Mouse (Mus musculus) hindbrain, embryonic 14.5 days (tissue): ENCODE data around the gene Hs1bp3. TPM values are rescaled to one million over a fixed set of nuclear protein-coding genes. Genes with fewer than 3 reads are reported as not detected.

ENCODE experiments used
- ATAC-seq: fragments of 200-750 bp; cut with Nextera tagmentation; 2 replicates; pipeline ENCODE4 v1.8.0; 2017; ENCODE audit warnings: moderate number of reproducible peaks, mild to moderate bottlenecking, moderate TSS enrichment, moderate library complexity; ENCODE audit not compliant: low FRiP score
- DNase-seq: peaks from one replicate; pipeline ENCODE4 v3.0.0-alpha.2; 2015; ENCODE audit warnings: low spot score
- H3K27ac ChIP-seq: fragments of 300-500 bp; sonication (generic); 2 replicates; pipeline ENCODE4 v1.5.1; 2014; ENCODE audit warnings: mild to moderate bottlenecking, moderate library complexity
- H3K27me3 ChIP-seq: fragments of 300-500 bp; sonication (generic); 2 replicates; pipeline ENCODE4 v1.6.1; 2014; ENCODE audit warnings: mild to moderate bottlenecking, low read length, mixed read lengths; ENCODE audit not compliant: control insufficient read depth, insufficient read depth
- H3K36me3 ChIP-seq: fragments of 300-500 bp; sonication (generic); replicated peaks from 2 replicates; pipeline ENCODE4 v1.6.1; 2014; ENCODE audit not compliant: control insufficient read depth, insufficient read depth
- H3K4me1 ChIP-seq: fragments of 300-500 bp; sonication (generic); replicated peaks from 2 replicates; pipeline ENCODE4 v1.6.1; 2014; ENCODE audit warnings: antibody characterized with exemption, low read length, mixed read lengths; ENCODE audit not compliant: control insufficient read depth, insufficient read depth
- H3K4me2 ChIP-seq: fragments of 300-500 bp; sonication (generic); replicated peaks from 2 replicates; pipeline ENCODE4 v1.6.1; 2014; ENCODE audit warnings: mild to moderate bottlenecking, moderate library complexity
- H3K4me3 ChIP-seq: fragments of 300-500 bp; sonication (generic); replicated peaks from 2 replicates; pipeline ENCODE4 v1.5.1; 2014; ENCODE audit warnings: mild to moderate bottlenecking, low read length
- H3K9ac ChIP-seq: fragments of 300-500 bp; sonication (generic); 2 replicates; pipeline ENCODE4 v1.6.1; 2014
- H3K9me3 ChIP-seq: fragments of 300-500 bp; sonication (generic); 2 replicates; pipeline ENCODE4 v1.6.1; 2016; ENCODE audit warnings: low read length; ENCODE audit not compliant: control insufficient read depth
- WGBS: fragments of 180-500 bp; shearing (Covaris S2); extraction: QIAGEN DNeasy Blood & Tissue Kit; methylation state at CpG from one replicate; pipeline ENCODE4 v1.1.7; 2014; 5-methylcytosine and 5-hydroxymethylcytosine counted together
- polyA plus RNA-seq: library from polyadenylated mRNA; unstranded; fragments of >200 nt; fragmentation: Nextera tagmentation; extraction: Ambion mirVana; gene quantifications from 2 replicates; pipeline ENCODE4 v1.2.1, GENCODE M21; 2014

Hs1bp3 gene
- polyA plus RNA-seq, 1 experiment from 2014 or later: 6.2 TPM

DNA sequence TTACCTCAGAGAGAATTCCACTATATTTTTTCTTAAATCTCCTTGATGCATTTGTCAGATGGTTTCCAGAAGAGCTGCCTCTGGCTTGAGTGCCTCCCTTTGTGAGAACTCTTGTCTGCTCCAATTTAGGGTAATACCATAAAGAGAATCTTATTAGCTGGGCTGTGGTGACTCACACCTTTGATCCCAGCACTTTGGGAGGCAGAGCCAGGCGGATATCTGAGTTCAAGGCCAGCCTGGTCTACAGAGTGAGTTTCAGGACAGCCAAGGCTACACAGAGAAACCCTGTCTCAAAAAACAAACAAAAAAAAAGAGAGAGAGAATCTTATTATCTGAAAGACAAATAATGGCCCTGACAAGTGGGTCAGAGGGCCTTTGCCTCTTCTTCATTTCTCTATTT is 63.9 kb downstream of the Hs1bp3 start:
- Histone ChIP-seq H3K9ac (no peak overlapping the region), H3K4me3 (no peak overlapping the region), H3K27ac (no peak overlapping the region), H3K36me3 (no peaks in the 10 kb centered on the region), H3K4me2 (no peak overlapping the region), H3K9me3 (no peaks in the 10 kb centered on the region), H3K4me1 (no peaks in the 10 kb centered on the region), H3K27me3 (no peaks in the 10 kb centered on the region)
- ATAC-seq (no peak), DNase-seq (no peak)
- 79% methylated on average over 1 of the region's 1 CpGs for WGBS

DNA sequence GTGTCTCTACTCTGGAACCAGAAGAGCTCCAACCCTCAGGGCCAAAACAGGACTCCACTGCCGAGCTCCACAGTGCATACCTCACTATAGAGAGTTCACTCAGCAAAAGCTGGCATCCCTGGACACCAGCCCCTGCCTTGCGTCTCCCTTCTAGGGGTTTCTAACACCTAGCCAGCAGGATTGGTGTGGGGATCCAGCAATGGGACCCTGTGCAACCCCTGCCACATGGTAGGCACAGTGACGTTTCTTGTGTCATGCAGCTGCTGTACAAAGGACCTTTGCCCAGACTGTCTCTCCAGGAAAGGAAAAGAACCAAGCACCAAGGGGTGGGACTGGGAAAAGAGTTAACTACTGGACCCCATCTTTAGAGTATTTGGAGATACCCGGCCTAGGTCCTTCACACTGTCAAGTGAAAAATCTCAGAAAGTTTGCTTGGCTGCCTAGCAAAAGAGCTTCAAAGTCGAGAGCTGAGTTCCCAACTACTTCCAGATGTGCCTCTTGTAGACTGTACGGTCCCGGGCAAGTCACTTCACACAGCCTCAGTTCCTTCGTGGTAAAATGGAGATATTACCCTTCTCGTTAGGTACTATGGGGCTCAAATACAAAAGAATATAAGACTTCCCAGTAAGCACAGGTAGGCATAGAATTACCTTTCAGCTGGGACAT is 64.9 kb downstream of the Hs1bp3 start:
- Histone ChIP-seq H3K4me2 (no peak overlapping the region), H3K4me3 (no peak overlapping the region), H3K36me3 (no peaks in the 10 kb centered on the region), H3K9ac (no peak overlapping the region), H3K4me1 (no peaks in the 10 kb centered on the region), H3K27ac (no peak overlapping the region; the same call in 1 of the 2 replicates), H3K9me3 (no peaks in the 10 kb centered on the region), H3K27me3 (no peaks in the 10 kb centered on the region)
- ATAC-seq (no peak), DNase-seq (no peak)
- 84% methylated on average over 9 of the region's 9 CpGs for WGBS

DNA sequence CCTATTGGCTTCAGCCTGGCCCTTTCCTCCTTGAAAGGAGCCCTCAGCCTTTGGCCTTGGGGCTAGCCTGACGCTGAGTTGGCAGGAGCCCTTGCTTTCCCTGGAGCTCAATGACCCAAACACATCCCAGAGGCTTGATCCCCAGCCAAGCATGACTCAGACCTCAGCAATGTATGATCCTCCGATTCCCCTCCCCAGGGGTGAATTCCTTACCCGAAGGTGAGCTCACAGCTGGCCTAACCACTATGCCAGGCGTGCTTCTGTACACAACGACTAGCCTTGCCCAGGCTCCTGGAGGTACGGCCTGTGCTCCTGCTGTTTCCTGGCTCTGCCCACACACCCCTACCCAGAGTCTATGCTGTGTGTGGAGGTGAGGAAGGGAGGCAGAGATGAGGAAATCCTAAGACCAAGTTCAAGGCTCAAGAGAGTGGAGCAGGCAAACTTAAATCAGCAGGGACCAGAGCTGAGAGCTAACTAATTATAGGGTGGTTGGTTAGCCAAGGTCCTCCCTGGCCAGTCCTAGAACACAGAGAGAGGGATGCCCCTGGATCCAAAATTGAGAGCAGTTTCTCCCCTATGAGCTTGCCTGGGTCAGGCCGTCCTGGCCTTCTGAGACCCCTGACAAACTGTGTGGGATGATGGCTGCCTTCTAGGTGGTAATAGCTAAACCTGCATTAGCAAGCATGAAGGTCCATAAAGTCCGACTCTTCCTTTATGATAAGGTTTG is 66.7 kb downstream of the Hs1bp3 start:
- 70% methylated on average over 8 of the region's 8 CpGs for WGBS
- Histone ChIP-seq H3K9me3 (no peaks in the 10 kb centered on the region), H3K27ac (no peak overlapping the region), H3K9ac (no peak overlapping the region), H3K4me2 (no peak overlapping the region), H3K4me3 (no peak overlapping the region), H3K4me1 (no peaks in the 10 kb centered on the region), H3K27me3 (no peaks in the 10 kb centered on the region), H3K36me3 (no peaks in the 10 kb centered on the region)
- ATAC-seq: no peak
- DNase-seq: no peak

DNA sequence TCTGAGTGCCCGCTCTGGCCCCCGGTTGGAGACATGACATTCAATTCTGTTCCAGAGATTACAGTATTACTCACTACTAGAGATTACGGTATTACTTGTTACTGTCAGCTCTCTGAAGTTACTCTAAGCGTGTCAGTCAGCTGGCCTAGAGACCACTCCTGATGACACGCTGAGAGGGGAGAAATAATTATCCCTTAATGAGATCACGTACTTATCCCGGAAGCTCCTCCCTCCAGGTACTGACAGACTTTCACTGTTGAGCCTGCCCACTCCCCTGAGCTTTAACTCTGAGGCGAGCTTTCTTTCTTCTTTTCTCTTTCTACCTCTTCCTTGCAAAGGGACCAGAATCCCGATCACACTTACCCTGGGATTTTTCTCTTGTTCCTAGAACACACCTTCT is 67.7 kb downstream of the Hs1bp3 start:
- no peak overlapping the region for H3K9ac ChIP-seq
- ATAC-seq: no peak
- H3K9me3 ChIP-seq: no peaks in the 10 kb centered on the region
- no peak overlapping the region for H3K4me2 ChIP-seq
- H3K4me3 ChIP-seq: no peak overlapping the region
- H3K27me3 ChIP-seq: no peaks in the 10 kb centered on the region
- no peak overlapping the region for H3K27ac ChIP-seq
- H3K36me3 ChIP-seq: no peaks in the 10 kb centered on the region
- 69% methylated on average over 9 of the region's 9 CpGs for WGBS
- no peak for DNase-seq
- H3K4me1 ChIP-seq: no peaks in the 10 kb centered on the region

GRCm38 (mm10) chr12:8381940-8382339 is 68.7 kb downstream of the Hs1bp3 start:
- Histone ChIP-seq H3K4me2 (no peak overlapping the region), H3K36me3 (no peaks in the 10 kb centered on the region), H3K9ac (no peak overlapping the region), H3K4me3 (no peak overlapping the region), H3K27ac (no peak overlapping the region), H3K9me3 (no peaks in the 10 kb centered on the region), H3K27me3 (no peaks in the 10 kb centered on the region), H3K4me1 (no peaks in the 10 kb centered on the region)
- no peak for ATAC-seq
- DNase-seq: no peak
- 91% methylated on average over 2 of the region's 2 CpGs for WGBS

DNA sequence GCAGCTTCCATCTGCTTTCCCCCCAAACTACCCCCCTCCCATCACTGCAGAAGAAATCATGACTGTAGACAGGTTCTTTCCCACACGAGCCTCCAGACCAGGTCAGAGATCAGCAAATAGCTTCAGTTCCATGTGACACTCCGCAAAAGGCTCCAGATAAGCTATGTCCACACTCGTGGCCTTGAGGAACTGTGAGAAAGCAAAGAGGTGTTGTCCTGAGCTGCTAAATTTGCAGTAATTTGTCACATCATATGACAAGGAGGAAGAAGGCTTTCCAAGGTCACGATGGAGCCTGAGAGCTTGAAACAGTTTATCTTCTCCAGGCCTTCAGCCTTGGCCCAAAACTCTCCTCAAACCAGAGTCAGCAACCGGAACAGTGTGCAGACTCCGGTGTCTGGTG is 70.6 kb downstream of the Hs1bp3 start:
- no peaks in the 10 kb centered on the region for H3K4me1 ChIP-seq
- H3K9ac ChIP-seq: no peak overlapping the region
- no peak overlapping the region for H3K4me3 ChIP-seq
- H3K36me3 ChIP-seq: no peaks in the 10 kb centered on the region
- ATAC-seq (no peak), DNase-seq (no peak)
- no peak overlapping the region for H3K27ac ChIP-seq
- no peaks in the 10 kb centered on the region for H3K9me3 ChIP-seq
- WGBS: 92% methylated on average over 6 of the region's 6 CpGs
- H3K4me2 ChIP-seq: no peak overlapping the region
- no peaks in the 10 kb centered on the region for H3K27me3 ChIP-seq

- Histone ChIP-seq H3K9ac (no peak overlapping the region), H3K9me3 (no peaks in the 10 kb centered on the region), H3K27me3 (no peaks in the 10 kb centered on the region), H3K27ac (no peak overlapping the region), H3K36me3 (no peaks in the 10 kb centered on the region), H3K4me2 (no peak overlapping the region), H3K4me1 (no peaks in the 10 kb centered on the region), H3K4me3 (no peak overlapping the region)
- DNase-seq (no peak), ATAC-seq (peak; percentile 54; the same call in 1 of the 2 replicates)
- WGBS: 60% methylated on average over 6 of the region's 6 CpGs
Observed at GRCm38 (mm10) chr12:8386451-8387011, 73.3 kb downstream of the Hs1bp3 start.

DNA sequence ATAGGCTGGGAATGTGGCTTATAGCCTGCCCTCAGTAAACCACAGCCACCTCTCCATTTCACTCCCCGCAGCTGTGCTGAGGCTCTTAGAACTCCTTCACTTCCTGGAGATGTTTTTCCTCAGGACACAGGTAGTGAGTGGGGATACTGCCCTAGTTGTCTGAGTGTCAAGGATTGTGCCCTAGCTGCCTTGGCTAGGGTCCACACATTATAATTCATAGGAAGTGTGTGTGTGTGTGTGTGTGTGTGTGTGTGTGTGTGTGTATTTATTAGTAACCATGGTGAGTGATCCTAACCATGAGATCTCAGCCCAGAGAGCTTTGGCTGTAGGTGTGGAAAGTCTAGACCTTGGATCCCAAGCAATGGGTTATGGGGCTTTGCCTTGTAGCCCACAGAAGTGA is 74.0 kb downstream of the Hs1bp3 start:
- ATAC-seq (no peak), DNase-seq (no peak)
- H3K4me3 ChIP-seq: no peak overlapping the region
- no peaks in the 10 kb centered on the region for H3K27me3 ChIP-seq
- H3K4me1 ChIP-seq: no peaks in the 10 kb centered on the region
- no peak overlapping the region for H3K27ac ChIP-seq
- no peaks in the 10 kb centered on the region for H3K9me3 ChIP-seq
- no peak overlapping the region for H3K9ac ChIP-seq
- H3K4me2 ChIP-seq: no peak overlapping the region
- H3K36me3 ChIP-seq: no peaks in the 10 kb centered on the region
- 95% methylated on average over 1 of the region's 1 CpGs for WGBS

GRCm38 (mm10) chr12:8388529-8389414 is 75.5 kb downstream of the Hs1bp3 start:
- no peaks in the 10 kb centered on the region for H3K36me3 ChIP-seq
- no peak overlapping the region for H3K4me3 ChIP-seq
- H3K9ac ChIP-seq: no peak overlapping the region
- DNase-seq: no peak
- H3K4me1 ChIP-seq: no peaks in the 10 kb centered on the region
- no peak overlapping the region for H3K27ac ChIP-seq
- ATAC-seq: no peak
- no peak overlapping the region for H3K4me2 ChIP-seq
- H3K27me3 ChIP-seq: no peaks in the 10 kb centered on the region
- no peaks in the 10 kb centered on the region for H3K9me3 ChIP-seq
- WGBS: 79% methylated on average over 4 of the region's 4 CpGs
